Mouse (Mus musculus): ENCODE results near the gene Banf1. TPM values are rescaled to one million over a fixed set of nuclear protein-coding genes. Genes with fewer than 3 reads are reported as not detected.
"Not testable (repeated sequence)": the region's sequence is repeated elsewhere in the genome, so short reads cannot be mapped to it uniquely, and the experiment has no call there.

Banf1 gene
- total and polyA plus RNA-seq, 2 experiments from 2014 or later: 120 to 340 TPM

DNA sequence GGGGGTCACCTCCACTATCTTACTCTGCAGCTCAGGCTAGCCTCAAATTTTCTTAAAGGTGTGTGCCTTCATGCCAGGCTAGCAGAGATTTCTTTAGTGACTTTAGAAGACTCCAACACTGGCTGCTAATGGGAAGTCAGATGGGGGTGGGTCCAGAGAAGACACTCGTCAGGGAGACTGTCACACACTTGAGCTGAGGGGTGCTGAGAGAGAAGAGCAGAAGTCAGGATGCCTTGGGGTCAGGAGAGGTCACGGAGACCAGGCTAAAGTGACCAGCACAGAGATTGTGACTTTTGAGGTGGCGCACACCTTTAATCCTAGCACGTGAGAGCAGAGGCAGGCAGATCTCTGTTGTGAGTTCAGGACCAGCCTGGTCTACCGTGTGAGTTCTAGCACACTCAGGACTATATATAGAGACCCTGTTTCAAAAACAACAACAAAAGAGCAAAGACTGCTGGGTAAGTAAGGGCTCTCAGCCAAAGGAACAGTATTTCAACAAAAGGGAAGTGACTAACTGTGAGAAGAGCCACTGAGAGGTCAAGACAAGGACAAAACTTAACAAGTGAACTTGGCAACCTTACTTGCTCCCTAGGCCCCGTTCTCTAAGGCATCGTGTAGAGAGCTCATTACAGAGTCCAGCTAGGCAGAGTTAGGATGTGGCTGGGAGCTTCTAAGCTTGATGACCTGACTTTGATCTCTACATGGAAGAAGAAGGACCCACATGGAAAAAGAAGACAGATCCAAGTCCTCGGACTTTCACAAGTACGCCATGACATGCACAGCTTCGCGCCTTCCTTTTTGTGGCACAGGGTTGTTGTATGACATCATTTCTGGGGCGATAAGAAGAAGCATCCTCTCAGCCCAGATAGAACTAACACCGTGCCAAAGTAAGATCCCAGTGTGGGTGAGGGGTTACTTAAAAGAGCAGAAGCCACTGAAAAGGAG, 41.4 kb upstream of the Banf1 start:
- H3K4me3 ChIP-seq (ENCODE audit: low read depth, low read length): peak overlapping the region; percentile 60; the same call in 1 of the 2 replicates
- H3K36me3 ChIP-seq (replicated peaks; ENCODE audit: control insufficient read depth, insufficient read depth, low read length): no peaks in the 10 kb centered on the region
- peak overlapping the region; percentile 77; the same call in 1 of the 2 replicates for H3K4me2 ChIP-seq (ENCODE audit: low read depth, low read length)
- no peak overlapping the region for H3K9ac ChIP-seq (replicated peaks; ENCODE audit: low read depth, low read length)
- ATAC-seq (ENCODE audit: insufficient read depth, low read depth) (peak; percentile 27), DNase-seq (ENCODE audit: low spot score) (peak; percentile 62)
- TF ChIP-seq EP300 (IDR thresholded peaks at IDR 0.05; ENCODE audit: low read depth) (peak; percentile 71; the same call in 1 of the 2 replicates), CTCF (IDR thresholded peaks at IDR 0.05; ENCODE audit: low read depth) (no peak)
- WGBS: 52% methylated on average over 13 of the region's 13 CpGs
- H3K27ac ChIP-seq (ENCODE audit: low read depth): peak overlapping the region; percentile 100
- H3K27me3 ChIP-seq (ENCODE audit: control insufficient read depth, insufficient read depth, low read length): no peaks in the 10 kb centered on the region
- peaks cover 16% of the 10 kb centered on the region; the same call in 1 of the 2 replicates for H3K4me1 ChIP-seq (ENCODE audit: control insufficient read depth, insufficient read depth)
- H3K9me3 ChIP-seq (replicated peaks; ENCODE audit: control insufficient read depth, low read length): no peaks in the 10 kb centered on the region

- Histone ChIP-seq H3K9ac (replicated peaks; ENCODE audit: low read depth, low read length) (peak overlapping the region; percentile 79), H3K4me2 (ENCODE audit: low read depth, low read length) (peak overlapping the region; percentile 77), H3K27me3 (ENCODE audit: control insufficient read depth, insufficient read depth, low read length) (no peaks in the 10 kb centered on the region), H3K4me3 (ENCODE audit: low read depth, low read length) (peak overlapping the region; percentile 60), H3K9me3 (replicated peaks; ENCODE audit: control insufficient read depth, low read length) (no peaks in the 10 kb centered on the region), H3K36me3 (replicated peaks; ENCODE audit: control insufficient read depth, insufficient read depth, low read length) (no peaks in the 10 kb centered on the region), H3K27ac (ENCODE audit: low read depth) (peak overlapping the region; percentile 100), H3K4me1 (ENCODE audit: control insufficient read depth, insufficient read depth) (peaks cover 16% of the 10 kb centered on the region; the same call in 1 of the 2 replicates)
- 18% methylated on average over 7 of the region's 7 CpGs for WGBS
- TF ChIP-seq CTCF (IDR thresholded peaks at IDR 0.05; ENCODE audit: low read depth) (peak; percentile 61), EP300 (IDR thresholded peaks at IDR 0.05; ENCODE audit: low read depth) (no peak)
- DNase-seq (ENCODE audit: low spot score) (peak; percentile 87), ATAC-seq (ENCODE audit: insufficient read depth, low read depth) (peak; percentile 72)
Observed at GRCm38 (mm10) chr19:5407133-5407532, 40.2 kb upstream of the Banf1 start.

DNA sequence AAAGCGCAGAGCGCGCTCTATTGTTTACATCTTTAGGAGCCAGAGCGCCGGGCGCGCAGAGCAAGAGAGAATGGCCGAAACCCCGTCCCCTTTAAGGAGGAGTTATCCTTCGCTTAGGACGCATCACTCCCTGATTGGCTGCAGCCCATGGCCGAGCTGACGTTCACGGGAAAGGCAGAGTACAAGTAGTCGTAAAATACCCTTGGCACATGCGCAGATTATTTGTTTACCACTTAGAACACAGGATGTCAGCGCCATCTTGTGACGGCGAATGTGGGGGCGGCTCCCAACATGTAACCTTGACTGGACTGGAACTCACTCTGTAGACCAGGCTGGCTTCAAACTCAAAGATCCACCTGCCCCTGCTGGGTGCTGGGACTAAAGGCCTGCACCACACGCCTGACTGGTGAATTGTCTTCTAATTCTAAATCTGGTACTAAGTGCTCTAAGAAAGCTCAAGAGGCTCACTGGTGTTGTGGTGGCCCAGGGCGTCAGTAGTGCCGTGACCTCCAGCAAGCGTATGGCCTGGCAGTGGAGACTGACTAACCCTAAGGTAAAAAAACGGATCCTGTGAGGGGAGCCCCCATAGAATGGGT, 39.7 kb upstream of the Banf1 start:
- 11% methylated on average over 21 of the region's 25 CpGs for WGBS
- H3K4me2 ChIP-seq (ENCODE audit: low read depth, low read length): peak overlapping the region; percentile 77
- H3K27ac ChIP-seq (ENCODE audit: low read depth): peak overlapping the region; percentile 100
- H3K4me1 ChIP-seq (ENCODE audit: control insufficient read depth, insufficient read depth): peaks cover 16% of the 10 kb centered on the region; the same call in 1 of the 2 replicates
- not testable (repeated sequence) for H3K36me3 ChIP-seq (replicated peaks; ENCODE audit: control insufficient read depth, insufficient read depth, low read length); H3K27me3 ChIP-seq (ENCODE audit: control insufficient read depth, insufficient read depth, low read length); H3K9me3 ChIP-seq (replicated peaks; ENCODE audit: control insufficient read depth, low read length); DNase-seq (ENCODE audit: low spot score)
- peak overlapping the region; percentile 79 for H3K9ac ChIP-seq (replicated peaks; ENCODE audit: low read depth, low read length)
- peak; percentile 76 for ATAC-seq (ENCODE audit: insufficient read depth, low read depth)
- peak overlapping the region; percentile 60 for H3K4me3 ChIP-seq (ENCODE audit: low read depth, low read length)

DNA sequence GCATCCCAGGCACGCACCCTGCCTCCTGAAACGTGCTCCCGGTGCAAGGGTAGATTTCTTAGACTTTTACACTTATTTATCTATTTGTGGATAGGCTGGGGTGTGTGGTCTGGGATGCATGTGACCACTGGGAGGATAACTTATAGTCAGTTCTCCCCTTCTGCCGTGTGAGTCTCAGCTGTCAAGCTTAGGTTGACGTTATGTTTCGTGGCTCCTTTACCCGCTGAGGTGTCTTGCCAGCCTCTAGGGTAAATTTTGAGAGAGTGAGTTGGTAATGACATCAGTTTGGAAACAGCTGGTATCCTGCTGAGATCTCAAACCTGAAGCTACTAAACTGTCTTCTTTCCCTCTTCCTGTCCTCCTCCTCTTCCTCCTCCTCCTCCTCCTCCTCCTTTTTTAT, 39.0 kb upstream of the Banf1 start:
- 12% methylated on average over 7 of the region's 7 CpGs for WGBS
- no peaks in the 10 kb centered on the region for H3K9me3 ChIP-seq (replicated peaks; ENCODE audit: control insufficient read depth, low read length)
- H3K4me2 ChIP-seq (ENCODE audit: low read depth, low read length): peak overlapping the region; percentile 61
- peak overlapping the region; percentile 41 for H3K4me3 ChIP-seq (ENCODE audit: low read depth, low read length)
- H3K27me3 ChIP-seq (ENCODE audit: control insufficient read depth, insufficient read depth, low read length): no peaks in the 10 kb centered on the region
- H3K36me3 ChIP-seq (replicated peaks; ENCODE audit: control insufficient read depth, insufficient read depth, low read length): no peaks in the 10 kb centered on the region
- peak overlapping the region; percentile 47; the same call in 1 of the 2 replicates for H3K9ac ChIP-seq (replicated peaks; ENCODE audit: low read depth, low read length)
- peaks cover 16% of the 10 kb centered on the region; the same call in 1 of the 2 replicates for H3K4me1 ChIP-seq (ENCODE audit: control insufficient read depth, insufficient read depth)
- H3K27ac ChIP-seq (ENCODE audit: low read depth): peak overlapping the region; percentile 81
- TF ChIP-seq CTCF (IDR thresholded peaks at IDR 0.05; ENCODE audit: low read depth): no peak
- no peak for TF ChIP-seq EP300 (IDR thresholded peaks at IDR 0.05; ENCODE audit: low read depth)
- no peak for ATAC-seq (ENCODE audit: insufficient read depth, low read depth)
- no peak for DNase-seq (ENCODE audit: low spot score)

- TF ChIP-seq CTCF (IDR thresholded peaks at IDR 0.05; ENCODE audit: low read depth) (no peak), EP300 (IDR thresholded peaks at IDR 0.05; ENCODE audit: low read depth) (no peak)
- H3K4me3 ChIP-seq (ENCODE audit: low read depth, low read length): no peak within 1 kb of the TSS
- no peak within 1 kb of the TSS for H3K9ac ChIP-seq (replicated peaks; ENCODE audit: low read depth, low read length)
- no peaks in the 10 kb centered on the region for H3K27me3 ChIP-seq (ENCODE audit: control insufficient read depth, insufficient read depth, low read length)
- no peak within 1 kb of the TSS for H3K4me2 ChIP-seq (ENCODE audit: low read depth, low read length)
- 80% methylated on average over 8 of the region's 8 CpGs for WGBS
- no peaks in the 10 kb centered on the region for H3K4me1 ChIP-seq (ENCODE audit: control insufficient read depth, insufficient read depth)
- DNase-seq (ENCODE audit: low spot score) (no peak), ATAC-seq (ENCODE audit: insufficient read depth, low read depth) (no peak)
- no peaks in the 10 kb centered on the region for H3K36me3 ChIP-seq (replicated peaks; ENCODE audit: control insufficient read depth, insufficient read depth, low read length)
- H3K9me3 ChIP-seq (replicated peaks; ENCODE audit: control insufficient read depth, low read length): no peaks in the 10 kb centered on the region
- H3K27ac ChIP-seq (ENCODE audit: low read depth): no peak within 1 kb of the TSS
Observed at GRCm38 (mm10) chr19:5402293-5402692, 35.3 kb upstream of the Banf1 start, which contains the start of gene Tsga10ip. Tsga10ip (minus strand) TSS chr19:5402526.

GRCm38 (mm10) chr19:5401073-5401472, 34.1 kb upstream of the Banf1 start:
- H3K4me1 ChIP-seq (ENCODE audit: control insufficient read depth, insufficient read depth); H3K27me3 ChIP-seq (ENCODE audit: control insufficient read depth, insufficient read depth, low read length); H3K4me3 ChIP-seq (ENCODE audit: low read depth, low read length); DNase-seq (ENCODE audit: low spot score); H3K4me2 ChIP-seq (ENCODE audit: low read depth, low read length); H3K27ac ChIP-seq (ENCODE audit: low read depth); H3K9ac ChIP-seq (replicated peaks; ENCODE audit: low read depth, low read length); H3K36me3 ChIP-seq (replicated peaks; ENCODE audit: control insufficient read depth, insufficient read depth, low read length); H3K9me3 ChIP-seq (replicated peaks; ENCODE audit: control insufficient read depth, low read length): not testable (repeated sequence)
- peak; percentile 33; the same call in 1 of the 2 replicates for ATAC-seq (ENCODE audit: insufficient read depth, low read depth)
- 54% methylated on average over 4 of the region's 4 CpGs for WGBS
